Mouse (Mus musculus) erythroid progenitor cell, adult 5-6 weeks (primary cell): ENCODE measurements around the gene A730071L15Rik. TPM values are rescaled to one million over a fixed set of nuclear protein-coding genes. Genes with fewer than 3 reads are reported as not detected.

ENCODE experiments used
- ATAC-seq: replicated peaks from 2 replicates; pipeline ENCODE4 v1.8.0; 2016; ENCODE audit warnings: moderate number of reproducible peaks, mild to moderate bottlenecking, moderate TSS enrichment, inconsistent platforms; ENCODE audit not compliant: poor library complexity, low FRiP score, severe bottlenecking
- total RNA-seq, 2 experiments: library from RNA; stranded (forward) in 1 of 2; stranded (reverse) in 1 of 2; fragments of 150-400 nt in 1 of 2; fragments of 186-747, 209-891 nt in 1 of 2; gene quantifications; 2 replicates each; pipeline versions ENCODE4 v1.2.3 to v1.2.4; 2015 to 2017; ENCODE audit warnings: low replicate concordance in 2 of 2

A730071L15Rik gene
- total RNA-seq (2015; ENCODE audit: low replicate concordance) (not detected in 2 replicates), total RNA-seq (2017; ENCODE audit: low replicate concordance) (not detected in 2 replicates)

- ATAC-seq: peak; percentile 64
Measured at GRCm38 (mm10) chr11:6199410-6200086, at the start of gene A730071L15Rik. Gene A730071L15Rik, plus strand, starts transcription at chr11:6200029.

- ATAC-seq: no peak
Measured at GRCm38 (mm10) chr11:6152864-6153263, 47.0 kb upstream of the A730071L15Rik start.

GRCm38 (mm10) chr11:6154211-6154701, 45.6 kb upstream of the A730071L15Rik start:
- ATAC-seq: no peak

- ATAC-seq: no peak
Measured at GRCm38 (mm10) chr11:6156651-6157050, 43.2 kb upstream of the A730071L15Rik start.

- no peak for ATAC-seq
Measured at GRCm38 (mm10) chr11:6157119-6157518, 42.7 kb upstream of the A730071L15Rik start.

- no peak for ATAC-seq
Measured at GRCm38 (mm10) chr11:6158515-6158914, 41.3 kb upstream of the A730071L15Rik start.

GRCm38 (mm10) chr11:6159704-6160275, 40.0 kb upstream of the A730071L15Rik start:
- ATAC-seq: no peak

- ATAC-seq: no peak
Measured at GRCm38 (mm10) chr11:6160663-6161271, 39.1 kb upstream of the A730071L15Rik start.

- ATAC-seq: no peak
Measured at GRCm38 (mm10) chr11:6161549-6161948, 38.3 kb upstream of the A730071L15Rik start.

GRCm38 (mm10) chr11:6163062-6163461, 36.8 kb upstream of the A730071L15Rik start:
- no peak for ATAC-seq

GRCm38 (mm10) chr11:6163706-6164105, 36.1 kb upstream of the A730071L15Rik start:
- ATAC-seq: no peak

GRCm38 (mm10) chr11:6164781-6165180, 35.0 kb upstream of the A730071L15Rik start:
- ATAC-seq: no peak

GRCm38 (mm10) chr11:6165391-6166081, 34.3 kb upstream of the A730071L15Rik start:
- ATAC-seq: no peak

- ATAC-seq: no peak
Measured at GRCm38 (mm10) chr11:6166351-6166750, 33.5 kb upstream of the A730071L15Rik start.

- no peak for ATAC-seq
Measured at GRCm38 (mm10) chr11:6169041-6169663, 30.7 kb upstream of the A730071L15Rik start.

- ATAC-seq: no peak
Measured at GRCm38 (mm10) chr11:6174719-6175118, 25.1 kb upstream of the A730071L15Rik start.

GRCm38 (mm10) chr11:6175506-6175905, 24.3 kb upstream of the A730071L15Rik start:
- no peak for ATAC-seq

GRCm38 (mm10) chr11:6177781-6178420, 21.9 kb upstream of the A730071L15Rik start:
- ATAC-seq: no peak

GRCm38 (mm10) chr11:6178673-6179166, 21.1 kb upstream of the A730071L15Rik start:
- no peak for ATAC-seq
